Mouse (Mus musculus) naive thymus-derived CD4-positive, alpha-beta T cell, adult 2 months (primary cell): ENCODE results near the gene Dcbld1.
A peak's percentile ranks its signal among the peaks of the same experiment; 100 is the strongest.

Experiments
- DNase-seq: peaks from one replicate; pipeline ENCODE4 v3.0.0-alpha.2; 2011; ENCODE audit warnings: low read depth

Gene Dcbld1

GRCm38 (mm10) chr10:52304574-52304973 lies 71.2 kb downstream of the Dcbld1 start:
- DNase-seq = no peak

- DNase-seq = no peak
Measured at GRCm38 (mm10) chr10:52309196-52309595, 75.8 kb downstream of the Dcbld1 start.

- no peak for DNase-seq
Measured at GRCm38 (mm10) chr10:52319506-52320286, 86.3 kb downstream of the Dcbld1 start.

GRCm38 (mm10) chr10:52321918-52322317 lies 88.5 kb downstream of the Dcbld1 start:
- DNase-seq = no peak

GRCm38 (mm10) chr10:52331007-52331406 lies 97.6 kb downstream of the Dcbld1 start:
- DNase-seq = peak; percentile 39

GRCm38 (mm10) chr10:52343324-52343723 lies 109.9 kb downstream of the Dcbld1 start:
- DNase-seq = peak; percentile 8

- DNase-seq = no peak
Measured at GRCm38 (mm10) chr10:52353184-52353583, 119.8 kb downstream of the Dcbld1 start.

GRCm38 (mm10) chr10:52358467-52358866 lies 125.0 kb downstream of the Dcbld1 start, which contains the start of gene Gm26741:
Gm26741 (plus strand) TSS chr10:52358767.
- DNase-seq = no peak

- DNase-seq = no peak
Measured at GRCm38 (mm10) chr10:52360241-52360735, 126.9 kb downstream of the Dcbld1 start.

- DNase-seq = no peak
Measured at GRCm38 (mm10) chr10:52360862-52361609, 127.6 kb downstream of the Dcbld1 start.

- DNase-seq = no peak
Measured at GRCm38 (mm10) chr10:52368376-52368775, 135.0 kb downstream of the Dcbld1 start.
